Mouse (Mus musculus): ENCODE results near the gene Btbd9.

DNA sequence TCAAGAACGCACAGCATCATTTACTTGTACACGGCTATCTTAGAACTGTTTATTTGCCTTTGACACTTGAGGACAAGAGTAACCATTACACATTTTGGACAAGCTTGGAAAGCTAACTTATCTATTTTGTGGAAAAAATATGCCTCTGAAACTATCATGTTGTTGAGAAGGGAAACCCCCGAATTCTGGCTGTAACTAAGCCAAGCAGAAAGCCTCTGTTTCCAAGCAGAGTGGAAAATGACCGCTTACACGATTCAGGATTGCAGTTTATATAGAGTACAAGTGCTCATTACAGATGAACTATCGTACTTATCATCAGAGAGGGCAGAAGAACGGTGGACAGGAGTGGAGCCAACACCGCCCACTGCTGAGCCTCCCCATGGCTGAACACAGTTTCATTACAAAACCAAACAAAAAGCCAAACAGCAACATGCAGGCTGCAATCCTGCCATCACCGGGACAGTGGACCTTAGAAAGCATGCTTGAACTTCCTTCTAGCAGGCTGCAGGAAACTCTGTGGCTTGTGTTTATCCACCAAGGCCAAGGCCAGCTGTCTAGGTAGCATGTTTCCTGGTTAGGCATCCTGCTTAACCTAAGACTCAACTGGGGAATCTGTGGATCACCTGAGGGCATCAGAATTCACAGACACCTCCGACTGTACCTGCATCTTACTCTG lies 314.8 kb downstream of the Btbd9 start:
- no peak for TF ChIP-seq ZKSCAN1 (IDR thresholded peaks at IDR 0.05; ENCODE audit: low read depth, low read length)
- TF ChIP-seq CTCF (IDR thresholded peaks at IDR 0.05 in 2 of 3, conservative IDR thresholded peaks at IDR 0.05 in 1 of 3; ENCODE audit: control insufficient read depth in 1 of 3, insufficient read depth in 1 of 3, low read depth in 2 of 3, low read length in 3 of 3, poor library complexity in 1 of 3, severe bottlenecking in 1 of 3) = no peak

All from MEL (cell line).